Mouse (Mus musculus) cortical plate, adult 2 months (tissue): ENCODE data around the gene Wipf1.

ENCODE experiments used
- CTCF ChIP-seq: fragments of 200-500 bp; IDR thresholded peaks from 2 replicates; pipeline ENCODE4 v1.5.1; 2011; ENCODE audit warnings: mild to moderate bottlenecking, control low read depth, low read length; ENCODE audit not compliant: insufficient read depth; ENCODE audit errors: extremely low read depth
- POLR2A ChIP-seq: fragments of 200-500 bp; IDR thresholded peaks from 2 replicates; pipeline ENCODE4 v1.6.1; 2011; ENCODE audit warnings: mild to moderate bottlenecking, low read length, control low read depth; ENCODE audit not compliant: insufficient read depth; ENCODE audit errors: extremely low read depth

GRCm38 (mm10) chr2:73395516-73395915 is 134.0 kb downstream of the Wipf1 start:
- TF ChIP-seq CTCF (no peak), POLR2A (no peak)
